Mouse (Mus musculus) naive thymus-derived CD4-positive, alpha-beta T cell, adult 5 months (primary cell): ENCODE data around the gene Phf2. TPM values are rescaled to one million over a fixed set of nuclear protein-coding genes. Genes with fewer than 3 reads are reported as not detected.

Source experiments
- polyA plus RNA-seq: library from polyadenylated mRNA; unstranded; fragments of 100-300 nt; shearing (Covaris generic); gene quantifications from one replicate; pipeline ENCODE4 v1.2.1, GENCODE M21; 2017

Phf2 gene
- 25.6 TPM for polyA plus RNA-seq

GRCm38 (mm10) chr13:48870771-48871731, at the start of gene Phf2:
TSS of gene Phf2 (minus strand) at chr13:48871119.

Other genes starting within 250 kb of the Phf2 start
- gene Ptpdc1, start 245.5 kb downstream of the Phf2 start, polyA plus RNA-seq = 4.2 TPM
- gene Barx1, start 208.1 kb downstream of the Phf2 start, polyA plus RNA-seq = not detected
- 70.4 TPM for gene Fam120a, start 96.9 kb upstream of the Phf2 start, polyA plus RNA-seq